Mouse (Mus musculus) urinary bladder, adult 18-20 months (tissue): ENCODE measurements around the gene Ccdc157.

ENCODE experiments used
- DNase-seq, 2 experiments: peaks; one replicate each; pipeline ENCODE4 v3.0.0; 2022; ENCODE audit warnings: low spot score in 2 of 2, mixed read lengths in 2 of 2

The Ccdc157 gene

GRCm38 (mm10) chr11:4183511-4183910 lies 23.4 kb upstream of the Ccdc157 start:
- no peak for DNase-seq

GRCm38 (mm10) chr11:4182061-4182460 lies 22.0 kb upstream of the Ccdc157 start:
- DNase-seq: no peak

- DNase-seq: no peak
These were observed 17.6 kb upstream of the Ccdc157 start for GRCm38 (mm10) chr11:4177716-4178115.

DNA sequence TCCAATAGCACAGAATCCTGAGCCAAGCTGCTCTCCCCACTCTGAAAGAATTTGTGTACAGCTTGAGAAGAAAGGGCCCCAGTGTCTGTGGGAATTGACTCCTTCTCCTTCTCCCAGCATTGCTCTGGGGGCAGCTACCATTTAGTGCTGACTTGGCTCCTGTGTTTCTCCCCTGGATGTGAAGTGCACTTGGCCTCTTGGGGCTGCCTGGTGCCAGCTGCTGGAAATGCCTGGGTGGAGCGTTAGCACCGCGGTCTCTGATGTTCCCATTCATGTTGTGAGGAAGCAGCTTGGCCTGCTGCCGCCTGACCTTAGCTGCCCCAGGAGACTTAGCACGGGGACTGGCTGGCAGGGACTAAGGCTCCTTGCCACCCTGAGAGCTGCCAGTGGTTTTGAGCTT lies 14.5 kb upstream of the Ccdc157 start:
- DNase-seq: no peak

DNA sequence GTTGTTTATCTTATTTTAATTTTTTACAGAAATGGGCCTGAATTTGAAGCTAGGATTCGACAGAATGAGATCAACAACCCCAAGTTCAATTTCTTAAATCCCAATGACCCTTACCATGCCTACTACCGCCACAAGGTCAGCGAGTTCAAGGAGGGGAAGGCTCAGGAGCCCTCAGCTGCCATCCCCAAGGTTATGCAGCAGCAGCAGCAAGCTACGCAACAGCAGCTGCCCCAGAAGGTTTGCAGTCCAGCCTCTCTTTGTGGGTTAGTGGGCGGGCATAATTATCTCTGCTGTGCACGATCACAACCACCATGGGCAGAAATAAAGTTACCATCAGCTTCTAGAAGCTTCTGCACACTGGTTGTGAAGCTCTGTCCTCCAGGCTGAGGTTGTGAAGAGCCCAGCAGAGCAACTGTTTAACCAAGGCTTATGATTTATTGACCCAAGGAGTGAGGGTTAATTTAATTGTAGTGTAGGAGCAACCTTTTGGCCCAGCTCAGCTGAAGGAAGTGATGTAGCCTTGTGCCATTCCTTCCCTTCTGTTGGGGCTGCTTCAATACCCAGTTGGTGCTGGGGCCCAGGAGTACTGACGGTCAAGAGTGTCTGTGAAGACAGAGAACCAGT lies 6.5 kb upstream of the Ccdc157 start:
- DNase-seq: no peak

- DNase-seq: no peak
These were observed 4.6 kb upstream of the Ccdc157 start for GRCm38 (mm10) chr11:4164701-4165100.

GRCm38 (mm10) chr11:4160758-4161480 lies 826 bp upstream of the Ccdc157 start:
- DNase-seq: no peak

- no peak for DNase-seq
These were observed 1.4 kb downstream of the Ccdc157 start for GRCm38 (mm10) chr11:4158676-4159075.

DNA sequence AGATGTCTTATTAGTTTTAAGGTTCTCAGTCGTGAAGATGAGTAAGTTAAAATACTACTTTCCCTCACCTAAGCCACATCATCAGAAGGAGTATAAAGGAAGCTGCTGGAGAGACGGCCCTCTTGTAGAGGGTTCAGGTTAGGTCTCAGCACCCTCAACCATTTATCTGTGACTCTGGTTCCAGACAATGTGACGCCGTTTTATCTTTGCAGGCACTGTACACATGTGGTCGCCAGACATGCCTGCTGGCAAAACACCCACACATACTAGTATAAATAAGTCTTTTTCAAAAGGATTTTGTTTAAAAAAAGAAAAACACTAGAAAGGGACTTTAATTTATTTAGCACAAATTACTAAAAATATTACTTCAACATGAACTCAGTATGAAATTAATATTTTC lies 4.5 kb downstream of the Ccdc157 start:
- DNase-seq: no peak

DNA sequence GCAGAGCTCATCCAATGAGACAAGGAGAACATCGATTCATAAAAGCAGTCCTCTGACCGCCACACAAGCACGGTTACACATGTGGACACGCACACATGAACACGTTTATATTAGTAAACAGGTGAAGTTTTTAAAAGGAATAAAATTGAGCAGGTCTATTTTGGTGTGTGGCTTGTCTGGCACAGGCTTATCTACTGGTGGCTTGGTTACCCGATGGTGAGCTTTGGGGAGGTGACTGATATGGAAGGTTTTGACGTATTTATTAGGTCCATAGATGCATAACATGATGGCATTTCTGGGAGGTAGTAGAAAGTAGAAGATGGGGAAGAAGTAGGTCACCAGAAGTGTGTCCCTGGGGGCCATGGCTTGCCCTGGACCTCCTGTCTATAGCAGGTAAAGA lies 6.4 kb downstream of the Ccdc157 start:
- DNase-seq: no peak

DNA sequence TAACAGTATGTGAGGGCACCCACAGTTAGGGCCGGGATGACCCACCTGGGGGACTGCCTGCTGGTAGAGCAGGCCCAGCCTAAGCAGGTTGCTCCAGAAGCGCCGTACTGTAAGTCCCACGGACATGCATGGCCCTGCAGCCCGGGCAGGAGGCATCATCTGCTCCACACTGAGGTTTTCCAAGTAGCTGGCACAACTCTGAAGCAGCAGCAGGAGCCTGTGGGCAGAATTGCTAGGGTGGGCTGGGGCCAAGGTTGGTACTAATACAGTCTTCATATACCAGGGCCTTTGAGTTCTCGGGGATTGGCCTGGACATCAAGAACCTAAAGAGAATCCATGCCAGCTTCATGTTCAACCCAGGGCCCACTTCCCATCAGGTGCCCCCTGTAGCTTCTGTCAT lies 10.2 kb downstream of the Ccdc157 start:
- DNase-seq: no peak

DNA sequence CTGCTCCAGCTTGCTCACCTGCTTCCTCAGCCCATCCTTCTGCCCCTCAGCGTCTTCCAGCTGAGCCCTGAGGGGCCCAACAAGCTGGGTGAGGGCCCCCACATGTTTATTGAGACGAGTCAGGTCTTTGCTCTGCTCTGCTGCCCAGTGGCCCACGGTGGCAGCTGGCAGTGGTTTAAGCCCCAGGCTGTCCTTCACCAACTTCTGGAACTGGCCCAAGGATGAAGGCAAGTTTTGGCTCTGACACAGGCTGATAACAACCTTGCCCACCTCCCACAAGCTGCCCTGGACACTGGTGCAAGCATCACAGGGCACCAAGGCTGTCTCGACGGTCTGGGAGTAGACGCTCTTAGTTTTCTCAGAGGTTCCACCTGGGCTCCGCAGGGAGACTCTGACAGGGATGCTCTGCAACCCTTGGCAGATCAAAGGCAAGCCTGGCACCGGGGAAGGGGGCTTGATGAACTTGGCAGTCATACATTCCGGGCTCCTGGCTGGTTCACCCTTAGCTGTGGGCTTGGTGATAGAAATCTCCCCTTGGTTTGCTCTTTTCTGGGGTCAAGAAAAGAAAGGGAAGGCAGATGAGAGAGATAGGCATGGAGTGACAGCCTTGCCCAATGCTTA lies 11.4 kb downstream of the Ccdc157 start:
- no peak for DNase-seq

DNA sequence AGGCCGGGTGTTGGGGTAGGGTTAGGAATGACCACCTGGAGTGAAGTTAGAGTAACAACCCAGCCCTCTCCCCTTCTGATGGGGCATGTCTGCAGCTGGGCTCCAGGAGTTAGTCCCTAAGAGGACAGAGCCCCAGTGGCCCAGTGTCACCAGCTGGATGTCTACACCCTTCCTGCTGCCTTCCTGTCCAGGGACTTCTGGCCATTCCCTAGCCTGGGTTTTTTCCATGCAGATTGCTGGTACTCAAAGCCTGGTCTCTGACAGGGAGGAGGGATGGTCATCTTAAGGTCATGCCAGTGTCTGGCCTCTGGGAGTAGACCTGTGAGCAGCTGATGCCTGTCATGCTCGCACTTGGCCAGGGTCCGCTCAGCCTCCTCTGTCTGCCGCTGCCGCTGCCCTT lies 12.0 kb downstream of the Ccdc157 start:
- no peak for DNase-seq

DNA sequence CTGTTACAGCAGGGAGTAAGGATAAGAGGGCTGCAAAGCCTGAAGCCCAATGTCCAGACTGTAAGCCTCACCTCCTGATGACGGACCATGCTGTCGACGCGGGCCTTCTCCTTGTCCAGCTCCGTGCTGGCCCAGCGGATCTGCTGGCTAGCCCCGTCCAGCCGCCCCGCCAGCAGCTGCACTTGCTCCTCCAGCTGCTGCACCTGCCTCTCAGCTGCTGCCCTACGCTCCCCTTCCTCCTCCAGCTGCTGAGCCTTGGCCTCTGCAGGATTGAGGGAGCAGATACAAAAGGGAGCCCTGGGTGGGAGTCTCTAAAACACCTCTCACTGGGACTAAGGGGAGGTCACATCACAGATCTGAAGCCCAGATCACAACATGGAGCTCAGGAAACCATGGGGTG lies 13.0 kb downstream of the Ccdc157 start:
- DNase-seq: no peak

- DNase-seq: no peak
These were observed 13.7 kb downstream of the Ccdc157 start for GRCm38 (mm10) chr11:4146381-4146780.

- no peak for DNase-seq
These were observed 16.6 kb downstream of the Ccdc157 start for GRCm38 (mm10) chr11:4143281-4144062.

DNA sequence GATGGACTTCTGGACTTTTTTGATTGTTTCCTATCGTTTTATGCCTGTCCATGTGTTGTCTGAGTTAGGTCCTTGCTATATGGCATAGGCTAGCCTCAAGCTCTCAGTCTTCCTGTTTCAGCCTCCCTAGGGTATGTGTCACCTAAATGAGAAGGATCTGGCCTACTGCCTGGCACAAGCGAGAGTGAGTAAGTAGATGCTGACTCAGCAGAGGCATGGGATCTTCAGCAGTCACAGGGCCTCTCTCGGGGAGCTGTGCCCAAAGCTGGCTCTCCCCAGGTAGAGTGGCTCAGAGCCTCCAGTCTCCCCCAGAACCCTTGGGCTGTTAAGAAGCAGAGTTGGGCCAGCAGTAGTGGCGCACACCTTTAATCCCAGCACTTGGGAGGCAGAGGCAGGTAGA lies 17.7 kb downstream of the Ccdc157 start:
- DNase-seq: no peak

DNA sequence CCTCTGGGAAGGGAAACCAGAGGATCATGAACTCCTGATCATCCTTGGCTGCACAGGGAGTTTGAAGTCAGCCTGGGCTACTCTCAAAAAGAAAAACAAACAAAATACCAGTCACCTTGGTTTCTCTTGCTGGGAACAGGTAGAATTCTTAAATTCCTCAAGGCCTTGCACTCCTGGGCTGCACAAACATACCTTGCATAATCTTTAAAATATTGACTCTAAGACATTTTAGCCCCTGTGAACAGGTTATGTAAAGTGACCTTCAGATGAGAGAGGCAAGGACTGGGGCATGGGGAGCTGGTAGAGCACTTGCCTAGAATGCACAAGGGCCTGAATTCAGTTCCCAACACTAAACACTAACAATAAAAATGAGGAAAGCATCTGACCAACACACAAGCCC lies 18.6 kb downstream of the Ccdc157 start:
- no peak for DNase-seq

DNA sequence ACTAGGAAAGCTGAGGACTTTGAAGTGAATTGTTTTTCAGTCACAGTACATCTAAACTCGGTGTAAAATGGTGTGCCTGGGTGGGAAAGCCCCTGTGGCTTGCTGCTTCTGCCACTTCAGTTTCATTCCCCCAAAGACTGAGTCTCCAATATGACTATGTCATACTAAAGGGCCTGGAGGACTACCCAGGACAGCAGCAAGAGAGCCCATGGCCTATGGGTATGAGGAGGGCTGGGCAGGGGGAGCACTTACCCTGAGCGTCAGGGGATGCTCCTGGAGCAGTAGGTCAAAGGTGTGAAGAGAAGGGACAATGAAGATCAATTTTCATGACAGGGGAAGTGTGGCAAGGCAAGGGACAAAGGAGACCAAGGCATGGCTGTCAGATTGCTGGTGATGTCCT lies 21.1 kb downstream of the Ccdc157 start:
- no peak for DNase-seq

GRCm38 (mm10) chr11:4134986-4135935 lies 24.8 kb downstream of the Ccdc157 start, which contains the start of gene Rnf215:
Gene Rnf215 (plus strand): TSS chr11:4135202.
- DNase-seq: peak; percentile 75 to 87

DNA sequence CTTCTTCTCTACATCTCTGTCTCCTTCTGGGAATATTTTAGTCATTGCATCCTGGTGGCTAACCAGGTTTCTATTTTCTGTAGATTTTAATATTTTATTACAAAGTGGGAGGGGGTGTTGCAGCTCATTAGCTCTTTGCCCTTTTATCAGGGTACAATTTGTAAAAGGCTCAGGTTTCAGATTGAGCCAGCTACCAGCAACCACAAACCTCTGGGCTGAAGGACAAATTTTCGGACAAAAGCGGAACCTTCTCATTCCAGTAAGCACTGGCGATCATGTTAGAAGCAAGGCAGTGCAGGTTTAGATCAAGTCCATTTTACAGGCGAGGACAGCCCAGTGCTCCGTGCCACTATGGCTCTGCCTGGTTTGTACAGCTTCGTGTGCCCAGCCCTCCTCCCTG lies 25.7 kb downstream of the Ccdc157 start:
- no peak for DNase-seq
